Mouse (Mus musculus): ENCODE measurements at regions not wholly inside any gene's neighbourhood (a gene's known extent, or its start where the extent isn't known, plus 50 kb on each side); places are given as distances from the start of the nearest gene placed in this dataset.

GRCm38 (mm10) chr8:11967670-11968069, 127.4 kb downstream of the Tex29 start:
- no peak for DNase-seq (ENCODE audit: extremely low spot score in 1 of 2, low spot score in 2 of 2)
- intact Hi-C loops (cut with DNase I): no loop called here

DNA sequence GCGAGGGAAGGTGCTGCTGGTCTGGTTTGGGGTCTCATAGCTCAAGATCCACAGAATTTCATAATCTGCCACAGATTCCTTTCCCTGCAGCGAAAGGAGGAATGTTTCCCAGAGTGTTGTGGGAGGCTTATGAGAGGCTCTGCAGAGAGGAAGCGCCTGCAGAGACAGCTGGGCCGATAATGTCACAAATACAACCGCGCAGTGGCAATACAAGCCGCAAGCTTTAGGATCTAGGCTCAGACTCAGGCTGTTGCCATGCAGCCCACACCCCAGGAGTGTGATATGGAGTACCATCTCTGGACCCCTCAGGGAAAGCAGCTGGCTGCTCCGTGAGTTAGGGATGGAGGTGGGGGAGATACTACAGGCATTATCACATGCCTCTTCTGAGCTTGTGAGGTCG, 130.2 kb downstream of the Tex29 start:
- no peak for DNase-seq (ENCODE audit: extremely low spot score in 1 of 2, low spot score in 2 of 2)
- intact Hi-C loops (cut with DNase I): no loop called here

- intact Hi-C loops (cut with DNase I): no loop called here
- DNase-seq (ENCODE audit: extremely low spot score in 1 of 2, low spot score in 2 of 2): no peak
Observed at GRCm38 (mm10) chr8:11973436-11973835, 133.2 kb downstream of the Tex29 start.

GRCm38 (mm10) chr8:11977121-11977520, 136.8 kb downstream of the Tex29 start:
- intact Hi-C loops (cut with DNase I): no loop called here

DNA sequence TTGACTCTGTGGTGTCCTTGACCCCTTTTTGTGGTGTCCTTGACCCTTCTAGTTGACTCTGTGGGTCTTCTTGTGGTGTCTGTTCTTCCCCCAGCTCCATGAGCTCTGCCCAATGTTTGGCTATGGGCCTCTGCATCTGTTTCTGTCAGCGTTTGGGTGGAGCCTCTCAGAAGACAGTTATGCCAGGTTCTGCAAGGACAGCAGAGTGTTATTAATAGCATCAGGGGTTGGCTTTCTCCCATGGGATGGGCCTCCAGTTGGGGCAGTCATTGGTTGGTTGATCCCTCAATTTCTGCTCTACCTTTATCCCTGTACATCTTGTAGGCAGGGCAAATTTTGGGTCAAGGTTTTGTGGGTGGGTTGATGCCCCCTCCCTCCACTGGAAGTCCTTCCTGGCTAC, 138.8 kb downstream of the Tex29 start:
- intact Hi-C loops (cut with DNase I): no loop called here
- DNase-seq (ENCODE audit: extremely low spot score in 1 of 2, low spot score in 2 of 2): no peak

More at GRCm38 (mm10) chr8:11977121-11977520, 136.8 kb downstream of the Tex29 start:
- DNase-seq (ENCODE audit: extremely low spot score in 1 of 2, low spot score in 2 of 2): no peak

DNA sequence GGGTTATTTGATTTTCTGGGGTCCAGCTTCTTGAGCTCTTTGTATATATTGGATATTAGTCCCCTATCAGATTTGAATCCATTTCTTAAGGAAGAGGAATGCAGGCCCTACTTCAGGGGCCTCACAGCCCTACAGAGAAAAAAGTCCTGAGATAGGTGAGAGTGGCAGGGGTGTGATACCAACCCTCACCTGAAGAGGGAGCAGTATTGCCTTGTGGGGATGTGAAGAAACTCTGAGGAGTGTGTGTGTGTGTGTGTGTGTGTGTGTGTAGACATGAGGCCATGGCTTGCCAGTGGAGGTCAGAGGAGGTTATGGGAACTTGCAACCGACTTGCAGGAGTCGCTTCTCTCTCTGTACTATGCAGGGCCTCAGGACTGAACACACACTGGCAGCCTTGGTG, 141.2 kb downstream of the Tex29 start:
- intact Hi-C loops (cut with DNase I): no loop called here
- no peak for DNase-seq (ENCODE audit: extremely low spot score in 1 of 2, low spot score in 2 of 2)

GRCm38 (mm10) chr8:11990024-11990423, 149.8 kb downstream of the Tex29 start:
- intact Hi-C loops (cut with DNase I): no loop called here
- no peak for DNase-seq (ENCODE audit: extremely low spot score in 1 of 2, low spot score in 2 of 2)

- intact Hi-C loops (cut with DNase I): loop anchor here (5.0 kb wide), 2 partner anchors 392 to 562 kb away; no protein-coding TSS in a partner anchor
Observed at GRCm38 (mm10) chr8:11999736-12000458, 159.6 kb downstream of the Tex29 start.

DNA sequence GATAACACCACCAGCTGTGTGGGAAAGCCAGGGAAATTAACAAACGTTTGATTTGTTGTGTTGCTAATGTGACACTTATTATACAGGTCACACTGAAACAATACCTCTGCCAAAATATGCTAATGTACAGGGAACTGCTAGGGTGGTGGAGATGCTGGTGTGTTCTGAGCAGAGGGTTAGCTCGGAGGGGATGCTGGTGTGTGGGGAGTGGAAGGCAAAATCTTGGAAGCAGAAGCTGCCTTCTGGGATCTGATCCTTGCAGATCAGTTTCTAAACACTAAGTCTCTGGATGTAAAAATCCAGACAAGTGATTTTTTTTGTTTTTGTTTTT, 160.2 kb downstream of the Tex29 start:
- intact Hi-C loops (cut with DNase I): loop anchor here (5.0 kb wide), 2 partner anchors 392 to 562 kb away; no protein-coding TSS in a partner anchor
- no peak for DNase-seq (ENCODE audit: extremely low spot score in 1 of 2, low spot score in 2 of 2)

More at GRCm38 (mm10) chr8:11999736-12000458, 159.6 kb downstream of the Tex29 start:
- peak; percentile 66 to 67 for DNase-seq (ENCODE audit: extremely low spot score in 1 of 2, low spot score in 2 of 2)

DNA sequence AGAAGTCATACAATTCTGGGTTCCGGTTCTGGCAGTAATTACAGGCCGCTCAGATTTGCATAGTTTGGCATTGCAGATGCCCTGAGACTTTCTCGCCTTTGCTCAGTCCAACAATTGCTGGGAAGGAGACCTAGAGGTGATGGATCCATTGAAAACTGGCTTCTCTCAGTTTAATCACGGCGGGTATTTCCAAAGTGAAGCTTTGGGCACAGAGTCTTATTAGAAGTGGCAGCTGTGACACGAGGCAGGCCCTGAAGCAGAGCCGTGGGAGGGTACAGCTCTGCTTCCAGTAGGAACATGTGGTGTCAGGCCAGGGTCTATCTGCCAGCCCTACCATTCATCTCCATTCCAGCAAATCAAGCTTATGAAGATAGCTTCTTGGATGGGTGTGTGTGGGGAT, 164.0 kb downstream of the Tex29 start:
- intact Hi-C loops (cut with DNase I): loop anchor here (5.0 kb wide), 2 partner anchors 388 to 558 kb away; no protein-coding TSS in a partner anchor
- no peak for DNase-seq (ENCODE audit: extremely low spot score in 1 of 2, low spot score in 2 of 2)

DNA sequence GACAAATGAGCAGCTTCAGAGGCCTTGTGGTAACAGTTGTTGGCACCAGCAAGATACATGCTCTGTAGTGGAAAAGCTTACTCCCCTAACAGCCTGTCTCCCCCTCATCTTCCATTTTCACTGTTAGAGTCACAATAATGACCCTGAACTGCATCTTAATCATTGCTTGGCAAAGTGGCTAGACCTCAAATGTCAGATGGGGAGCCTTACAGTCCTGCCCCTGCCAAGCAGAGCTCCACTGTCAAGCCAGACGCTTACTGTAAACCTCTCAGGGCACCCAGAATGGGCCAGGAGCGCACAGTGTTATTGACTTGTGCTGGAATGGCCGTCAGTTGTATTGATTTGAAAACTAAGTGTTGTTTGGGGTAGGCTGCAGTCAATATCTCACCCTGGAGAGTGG, 172.5 kb downstream of the Tex29 start:
- intact Hi-C loops (cut with DNase I): no loop called here
- no peak for DNase-seq (ENCODE audit: extremely low spot score in 1 of 2, low spot score in 2 of 2)

DNA sequence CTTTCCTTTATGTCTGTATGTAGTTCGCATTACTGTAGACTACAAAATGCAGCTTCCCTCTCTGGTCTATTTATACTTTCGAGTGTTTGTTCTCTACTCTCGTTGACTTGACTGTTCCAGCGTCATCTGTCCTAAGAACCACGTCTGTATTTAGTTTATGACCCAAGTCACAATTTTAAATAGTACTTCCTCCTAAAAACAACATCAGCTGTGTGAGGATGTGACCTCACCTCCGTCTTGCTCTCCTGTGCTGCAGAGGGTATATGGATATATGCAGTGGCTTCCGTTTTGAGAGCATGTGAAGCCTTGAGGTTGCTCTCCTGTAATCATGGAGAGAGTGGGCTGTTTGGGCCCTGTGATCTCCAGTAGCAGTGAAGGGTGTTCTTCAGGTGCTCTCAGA, 177.5 kb downstream of the Tex29 start:
- intact Hi-C loops (cut with DNase I): no loop called here
- DNase-seq (ENCODE audit: extremely low spot score in 1 of 2, low spot score in 2 of 2): no peak

DNA sequence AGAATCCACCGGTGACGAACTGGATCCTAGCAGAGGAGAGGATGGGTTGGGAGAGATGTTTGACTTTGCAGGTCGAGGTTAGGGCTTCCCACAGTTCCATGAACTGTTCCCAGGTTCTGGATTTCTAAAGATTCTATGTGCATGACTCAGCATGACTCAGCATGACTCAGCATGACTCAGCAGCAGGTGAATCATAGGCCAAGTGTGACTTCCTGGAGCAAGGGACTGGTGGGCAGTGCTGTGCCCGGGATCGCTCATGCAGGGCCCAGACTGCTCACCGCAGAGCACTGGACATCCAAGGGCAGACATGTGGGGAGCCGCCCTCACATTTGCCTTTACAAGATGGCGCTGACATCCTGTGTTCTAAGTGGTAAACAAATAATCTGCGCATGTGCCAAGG, 179.0 kb downstream of the Tex29 start:
- intact Hi-C loops (cut with DNase I): no loop called here
- DNase-seq (ENCODE audit: extremely low spot score in 1 of 2, low spot score in 2 of 2): no peak

GRCm38 (mm10) chr8:12023669-12024390, 183.6 kb downstream of the Tex29 start:
- DNase-seq (ENCODE audit: extremely low spot score in 1 of 2, low spot score in 2 of 2): no peak
- intact Hi-C loops (cut with DNase I): no loop called here

DNA sequence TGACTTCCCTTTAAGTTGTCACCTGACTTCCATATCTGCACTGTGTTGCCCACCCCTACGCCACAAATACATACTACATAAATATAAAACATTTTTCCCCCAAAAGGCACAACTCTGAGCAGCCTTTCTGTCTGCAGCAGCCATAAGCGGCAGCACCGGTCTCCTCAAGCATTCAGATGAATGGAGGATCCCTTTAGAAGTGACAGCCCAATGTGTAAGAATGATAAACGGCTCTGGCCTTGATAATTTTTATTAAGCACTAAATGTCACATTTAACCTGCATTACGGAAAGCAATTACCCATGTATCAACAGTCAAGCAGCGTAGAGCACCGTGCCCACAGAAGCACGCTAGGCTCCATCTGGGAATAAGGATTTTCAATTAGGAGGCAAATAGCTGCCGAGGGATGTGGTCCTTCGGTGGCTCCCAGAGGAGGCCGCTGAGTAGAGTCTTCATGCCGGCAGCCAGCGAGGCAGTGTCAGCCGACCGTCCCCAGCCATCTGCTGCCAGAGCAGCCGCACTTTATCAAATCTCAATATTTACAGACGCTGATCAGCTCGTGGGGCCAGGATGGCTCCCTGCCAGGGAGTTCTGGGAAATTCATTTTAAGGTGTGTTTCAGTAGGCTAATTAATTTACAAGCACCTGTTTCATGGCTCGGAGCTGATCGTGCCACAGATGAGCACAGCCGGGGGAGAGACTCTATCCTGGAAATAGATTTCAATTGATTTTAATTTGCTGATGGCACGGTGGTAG, 190.3 kb downstream of the Tex29 start:
- intact Hi-C loops (cut with DNase I): no loop called here
- DNase-seq (ENCODE audit: extremely low spot score in 1 of 2, low spot score in 2 of 2): no peak

GRCm38 (mm10) chr8:12031796-12032195, 191.5 kb downstream of the Tex29 start:
- intact Hi-C loops (cut with DNase I): no loop called here

DNA sequence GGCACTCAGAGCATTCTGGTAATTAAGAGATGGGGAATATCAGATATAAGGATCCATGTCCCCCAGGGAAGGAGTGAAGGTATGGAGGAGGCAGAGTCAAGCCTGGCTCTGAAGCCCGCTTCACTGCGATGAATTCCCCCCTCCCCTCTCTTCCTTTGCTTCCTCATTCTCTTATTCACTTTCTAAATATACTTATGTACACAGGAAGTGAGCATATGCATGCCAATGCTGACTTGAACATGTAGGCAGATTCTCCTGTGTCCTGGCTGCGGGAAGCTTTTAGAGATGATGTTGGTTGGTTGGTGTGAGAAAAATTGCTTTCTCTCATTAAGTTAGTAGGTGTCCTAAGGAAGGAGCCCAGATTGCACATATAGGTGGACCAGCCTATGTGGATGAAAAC, 192.1 kb downstream of the Tex29 start:
- DNase-seq (ENCODE audit: extremely low spot score in 1 of 2, low spot score in 2 of 2): no peak
- intact Hi-C loops (cut with DNase I): no loop called here

More at GRCm38 (mm10) chr8:12031796-12032195, 191.5 kb downstream of the Tex29 start:
- peak in 1 of 2 experiments; percentile 27 for DNase-seq (ENCODE audit: extremely low spot score in 1 of 2, low spot score in 2 of 2)

GRCm38 (mm10) chr8:12036349-12036748, 196.1 kb downstream of the Tex29 start:
- intact Hi-C loops (cut with DNase I): no loop called here
- no peak for DNase-seq (ENCODE audit: extremely low spot score in 1 of 2, low spot score in 2 of 2)

DNA sequence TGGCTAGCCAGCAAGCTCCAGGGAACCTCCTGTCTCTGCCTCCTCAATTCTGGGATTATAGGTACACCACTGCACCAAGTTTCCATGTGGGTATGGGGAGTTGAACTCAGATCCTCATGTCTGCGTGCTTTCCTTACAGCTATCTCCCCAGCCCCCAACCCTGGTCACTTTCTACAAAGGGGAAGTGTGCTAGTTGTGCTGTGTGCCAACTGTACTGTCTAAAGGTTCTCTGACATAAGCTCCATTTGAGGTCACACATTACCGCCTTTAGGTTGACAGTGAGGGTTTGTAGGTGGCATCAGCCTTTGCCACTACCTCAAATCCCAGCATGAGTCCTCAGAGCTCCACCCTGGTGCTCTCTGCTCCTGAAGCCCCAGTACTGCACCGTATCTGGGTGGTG, 200.7 kb downstream of the Tex29 start:
- intact Hi-C loops (cut with DNase I): no loop called here
- DNase-seq (ENCODE audit: extremely low spot score in 1 of 2, low spot score in 2 of 2): no peak

DNA sequence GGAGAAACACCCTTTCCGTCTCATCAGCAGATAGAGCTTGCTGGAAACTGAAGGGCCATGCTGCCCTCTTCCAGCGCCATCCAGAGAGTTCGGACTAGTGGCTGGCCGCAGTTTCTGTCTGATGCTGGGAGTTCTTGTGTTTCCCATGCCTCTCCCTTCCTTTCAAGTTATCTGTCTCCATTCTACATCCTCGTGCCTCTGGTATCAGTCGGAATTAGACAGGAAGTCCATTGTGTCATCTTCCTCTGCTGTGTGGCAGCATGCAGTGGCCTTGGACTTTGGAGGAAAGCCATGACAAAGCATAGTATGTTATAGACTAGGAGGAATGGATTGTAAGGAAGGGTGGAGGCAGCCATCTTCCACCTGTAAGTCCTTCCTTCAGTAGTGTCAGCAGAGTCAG, 201.4 kb downstream of the Tex29 start:
- DNase-seq (ENCODE audit: extremely low spot score in 1 of 2, low spot score in 2 of 2): no peak
- intact Hi-C loops (cut with DNase I): no loop called here

All from left cerebral cortex, postnatal 10 days (tissue).